Mouse (Mus musculus) liver (tissue): ENCODE measurements around the gene Tril.

Experiments used
- DNase-seq: peaks from one replicate; pipeline ENCODE4 v3.0.0-alpha.2; 2020; ENCODE audit warnings: mixed read lengths

Tril gene

DNA sequence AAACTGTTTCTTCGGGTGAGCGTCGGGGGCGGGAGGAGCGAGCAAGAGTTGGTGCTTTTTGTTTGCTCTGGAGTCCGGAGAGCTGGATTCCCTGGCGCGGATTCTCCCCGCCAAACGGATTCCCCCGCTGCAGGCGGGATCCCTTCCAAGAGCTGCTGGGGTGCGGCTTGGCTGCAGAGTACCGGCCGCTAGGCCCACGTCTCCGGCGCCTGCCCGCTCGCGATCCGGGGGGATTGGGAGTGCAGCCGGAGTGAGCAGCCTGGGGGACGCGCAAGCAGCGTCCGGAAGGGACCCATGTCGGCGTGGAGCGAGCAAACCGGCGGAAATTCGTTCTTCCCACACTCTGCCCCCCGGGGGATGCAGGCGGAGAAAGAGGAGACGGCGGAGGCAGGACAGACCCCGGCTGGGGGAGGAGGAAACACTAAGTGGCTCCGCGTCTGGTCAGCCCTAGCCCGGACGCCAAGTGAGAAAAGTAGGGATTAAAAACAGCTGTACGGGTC is at the start of gene Tril:
Tril (minus strand) TSS at position 345 of the 500 bp plus-strand sequence.
- DNase-seq, result peak; percentile 40

DNA sequence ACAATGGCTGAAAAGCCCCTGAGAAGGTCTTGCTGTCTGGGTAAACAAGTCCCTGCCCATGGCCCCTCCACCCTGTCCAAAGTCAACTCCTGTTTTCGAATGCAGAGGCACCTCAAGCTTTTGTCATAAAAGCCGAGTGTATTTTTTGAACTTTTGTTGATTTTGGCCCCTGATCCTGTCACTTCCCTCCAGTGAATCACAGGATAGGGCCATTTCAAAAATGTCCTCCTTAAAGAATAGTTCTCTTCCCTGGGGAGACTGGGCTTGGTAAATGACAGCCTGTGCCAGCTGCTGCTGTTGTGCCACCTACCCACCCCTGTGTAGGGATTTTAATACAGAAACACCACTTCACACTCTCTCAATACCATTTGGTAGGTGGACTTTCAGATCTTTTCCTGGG is 42.4 kb upstream of the Tril start:
- DNase-seq, result no peak

DNA sequence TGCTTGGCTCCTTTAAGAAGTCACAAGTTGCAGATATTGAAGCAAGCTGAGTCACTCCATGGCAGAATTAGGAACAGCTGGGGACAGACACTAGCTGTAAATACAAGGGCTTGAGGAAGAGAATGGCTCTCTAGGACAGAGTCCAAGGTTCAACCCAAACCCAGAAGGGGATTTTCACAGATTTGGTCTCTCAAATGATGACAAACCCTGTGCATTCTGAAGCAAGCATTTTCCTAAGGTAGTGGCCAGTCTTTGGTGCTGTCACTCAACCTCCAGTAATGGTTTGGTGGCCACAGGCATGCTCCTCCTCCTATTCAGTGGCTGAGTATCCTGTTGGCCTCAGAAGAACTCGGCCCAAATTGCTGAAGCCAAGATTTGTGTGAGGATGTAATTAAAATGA is 38.5 kb upstream of the Tril start:
- no peak for DNase-seq

DNA sequence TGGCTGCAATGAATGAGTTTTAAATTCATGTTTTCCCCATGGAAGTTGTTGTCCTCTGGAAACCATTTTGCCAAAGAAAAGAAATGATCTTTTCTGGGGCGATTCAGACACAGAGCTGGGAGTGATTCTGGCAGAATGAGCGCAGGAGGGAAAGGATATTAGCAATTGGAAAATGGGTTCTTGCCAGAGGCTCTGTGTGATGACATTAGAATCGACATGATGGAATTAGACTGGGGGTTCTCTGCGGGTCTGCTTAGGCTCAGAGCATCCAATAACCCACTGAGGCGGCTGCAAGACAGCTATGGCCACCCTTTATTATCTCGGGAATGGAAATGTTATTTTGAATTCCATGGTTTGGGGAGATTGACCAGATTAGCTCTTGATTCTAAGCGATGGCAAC is 37.2 kb upstream of the Tril start:
- DNase-seq, result no peak

DNA sequence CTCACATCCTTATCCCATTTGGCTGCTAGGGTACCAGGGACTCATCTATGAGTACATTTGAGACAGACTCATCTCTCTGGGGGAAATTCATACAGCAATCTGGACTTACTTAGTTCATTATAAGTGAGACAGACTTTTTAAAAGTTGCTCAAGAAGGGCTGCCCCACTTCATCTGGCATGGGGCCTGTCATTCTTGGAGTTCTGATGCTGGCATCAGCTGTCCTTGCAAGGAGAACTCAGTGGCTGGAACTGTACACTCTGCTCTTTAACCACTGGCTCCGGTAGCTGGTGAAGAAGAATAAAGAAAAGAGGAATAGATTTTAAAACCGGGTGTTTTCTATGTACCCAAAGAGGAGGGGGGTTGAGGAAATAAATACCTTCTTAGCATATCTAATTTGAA is 36.1 kb upstream of the Tril start:
- DNase-seq, result no peak

DNA sequence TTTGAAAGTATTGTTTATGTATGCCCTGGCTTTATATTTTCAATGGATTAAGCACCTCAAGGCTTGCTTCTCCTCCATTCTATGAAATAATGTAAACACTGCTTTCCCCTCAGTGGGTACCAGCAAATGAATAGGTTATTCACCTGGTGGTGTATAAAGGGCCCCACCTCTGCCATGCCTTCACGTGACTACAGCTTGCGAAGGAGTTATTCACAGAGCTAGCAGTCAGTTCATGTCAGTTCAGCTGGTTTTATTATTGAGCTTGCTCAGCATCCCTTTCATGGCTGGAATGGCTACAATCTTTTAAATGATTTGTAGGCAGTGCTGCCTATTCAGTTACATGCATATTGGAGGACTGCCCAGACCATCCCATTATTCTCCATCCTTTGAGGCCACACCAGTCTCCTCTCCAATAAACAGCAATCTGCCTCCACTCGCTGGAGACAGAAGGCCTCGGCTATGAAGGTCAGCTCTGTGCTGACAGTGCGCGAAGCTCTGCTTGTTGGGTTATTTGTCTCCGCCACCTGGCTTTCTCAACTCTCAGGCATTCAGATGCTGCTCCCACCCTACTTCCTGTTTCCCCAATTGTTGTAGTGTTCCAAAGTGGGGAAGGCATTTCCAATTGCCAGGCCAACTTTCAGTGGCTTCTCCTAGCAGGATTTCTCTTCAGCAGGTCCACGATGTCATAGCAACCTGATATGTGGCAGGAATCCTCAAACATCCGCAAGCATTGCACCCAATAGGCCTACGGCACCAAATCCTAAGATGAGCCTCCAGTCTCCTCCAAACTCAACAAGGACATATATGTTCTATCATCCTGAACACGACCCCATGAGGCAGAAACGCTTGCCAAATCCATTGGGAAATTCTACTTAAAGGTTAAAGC is 34.6 kb upstream of the Tril start:
- DNase-seq, result no peak

DNA sequence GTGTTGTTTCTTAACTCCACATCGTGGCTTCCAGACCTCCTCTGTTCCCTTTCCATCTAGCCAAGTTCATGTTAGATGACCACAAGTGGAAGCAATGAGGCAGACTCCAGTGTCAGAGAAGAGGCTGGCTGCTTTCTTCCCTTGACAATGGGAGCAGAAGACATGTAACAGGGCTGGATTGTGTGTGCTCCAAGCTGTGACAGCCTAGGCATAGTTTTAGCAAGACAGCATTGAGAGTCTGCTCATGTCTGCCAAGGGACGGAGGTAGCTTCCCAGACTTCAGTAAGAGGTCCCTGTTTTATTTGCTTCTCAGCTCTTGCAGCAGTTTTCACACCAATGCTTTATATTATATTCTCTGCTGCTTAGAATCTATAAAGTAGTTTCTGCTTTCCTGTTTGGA is 33.6 kb upstream of the Tril start:
- DNase-seq, result no peak

DNA sequence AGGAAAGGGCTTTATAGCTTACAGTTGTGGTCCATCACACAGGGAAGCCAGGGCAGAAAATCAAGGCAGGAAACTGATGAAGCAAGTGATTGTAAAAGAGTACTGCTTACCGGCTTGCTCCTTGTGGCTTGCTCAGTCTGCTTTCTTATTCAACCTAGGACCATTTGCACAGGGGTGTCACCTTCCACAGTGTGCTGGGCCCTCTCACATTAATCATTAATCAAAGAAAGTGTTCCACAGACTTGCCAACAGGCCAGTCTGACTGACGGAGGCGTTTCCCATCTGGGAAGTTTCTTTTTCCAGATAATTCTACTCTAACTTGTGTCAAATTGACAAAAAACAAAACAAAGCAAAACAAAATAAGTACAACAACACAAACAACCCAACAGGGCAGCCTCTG is 32.9 kb upstream of the Tril start:
- DNase-seq, result no peak

DNA sequence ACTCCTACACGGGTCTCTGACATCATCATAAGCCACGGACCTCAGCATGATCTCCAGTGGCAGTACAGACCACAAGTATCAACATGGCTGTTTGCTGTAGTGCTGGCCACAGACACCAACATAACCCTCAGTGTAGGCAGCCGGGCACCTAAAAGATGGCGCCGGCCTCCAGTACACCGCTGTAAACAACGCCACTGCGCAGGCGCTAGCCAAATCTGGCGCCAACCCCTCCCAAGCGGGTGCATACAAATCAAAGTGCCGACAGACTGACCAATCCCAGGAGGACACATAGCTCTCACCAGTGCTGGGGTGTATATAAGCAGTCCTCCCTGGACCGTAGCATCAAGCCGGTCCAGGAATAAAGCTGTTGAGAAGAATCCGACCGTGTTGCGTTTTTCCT is 24.0 kb upstream of the Tril start:
- no peak for DNase-seq

DNA sequence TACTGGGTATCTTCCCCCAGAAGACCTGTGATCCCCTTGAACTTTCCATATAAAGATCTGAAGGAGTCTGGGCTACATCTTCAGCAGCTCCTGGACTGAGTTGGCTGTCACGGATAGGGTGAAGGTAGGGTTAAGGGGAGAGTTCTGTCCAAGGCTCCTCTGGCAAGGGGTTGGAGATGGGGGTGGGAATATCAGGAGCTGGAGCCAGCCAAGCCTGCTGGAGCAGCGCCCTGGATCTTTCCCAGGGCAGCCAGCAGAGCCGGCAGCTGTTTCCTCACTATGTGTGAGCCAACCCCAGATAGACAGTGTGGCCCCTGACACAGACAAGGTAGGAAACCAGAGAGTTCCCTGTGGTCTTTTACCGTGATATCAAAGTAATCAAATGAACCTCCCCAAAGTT is 4.6 kb upstream of the Tril start:
- no peak for DNase-seq

DNA sequence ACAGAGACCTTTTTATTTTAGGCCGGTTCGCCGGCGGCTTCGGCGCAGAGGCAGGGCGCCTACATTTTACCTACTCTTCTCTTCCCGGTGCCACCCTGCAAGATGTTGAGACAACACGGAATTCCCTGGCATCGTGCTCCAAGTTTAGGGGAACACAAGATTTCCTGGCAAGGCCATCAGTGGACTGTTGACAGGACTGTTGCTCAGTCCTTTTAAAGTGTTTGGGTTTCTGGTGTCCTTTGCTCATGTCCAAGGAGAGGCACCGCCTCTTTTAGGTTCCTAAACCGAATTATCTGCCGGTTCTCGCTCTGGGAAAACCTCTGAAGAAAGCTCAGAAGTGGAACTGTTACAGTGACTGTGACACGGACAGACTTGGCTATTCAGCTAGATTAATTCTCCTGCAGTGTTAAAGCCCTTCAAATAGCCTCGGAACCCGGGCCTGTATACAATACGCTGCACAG is 441 bp upstream of the Tril start:
- DNase-seq, result no peak

DNA sequence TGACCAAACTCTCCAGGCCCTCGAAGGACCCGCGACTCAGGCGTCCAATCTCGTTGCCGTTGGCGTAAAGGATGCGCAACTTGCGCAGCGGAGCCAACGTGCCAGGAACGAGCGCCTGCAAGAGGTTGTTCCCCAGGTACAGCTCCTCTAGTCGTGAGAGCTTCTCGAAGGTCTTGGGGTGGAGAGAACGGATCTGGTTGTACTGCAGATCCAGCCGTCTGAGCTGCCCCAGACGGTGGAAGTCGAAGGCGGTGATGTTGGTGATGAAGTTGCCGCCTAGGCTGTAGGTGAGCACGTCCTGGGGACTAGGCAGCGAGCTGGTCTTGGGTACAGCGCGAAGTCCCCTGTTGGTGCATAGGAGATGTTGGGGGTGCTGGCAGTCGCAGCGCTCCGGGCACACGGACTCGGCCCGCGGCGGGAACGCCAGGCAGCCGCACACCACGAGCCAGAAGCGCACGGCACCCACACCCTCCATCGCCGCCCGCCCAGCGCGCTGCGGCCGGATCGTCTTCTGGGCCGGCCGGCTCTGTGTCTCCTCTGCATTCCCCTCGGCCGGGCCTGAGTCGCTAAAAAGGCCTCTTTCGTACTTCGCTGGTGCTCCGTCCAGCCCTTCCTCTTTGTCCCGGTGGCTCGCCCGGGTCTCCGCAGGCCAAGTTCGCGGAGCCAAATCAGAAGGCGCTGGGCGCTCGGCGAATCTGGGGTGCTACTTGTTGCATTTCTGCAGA is 707 bp downstream of the Tril start:
- no peak for DNase-seq

DNA sequence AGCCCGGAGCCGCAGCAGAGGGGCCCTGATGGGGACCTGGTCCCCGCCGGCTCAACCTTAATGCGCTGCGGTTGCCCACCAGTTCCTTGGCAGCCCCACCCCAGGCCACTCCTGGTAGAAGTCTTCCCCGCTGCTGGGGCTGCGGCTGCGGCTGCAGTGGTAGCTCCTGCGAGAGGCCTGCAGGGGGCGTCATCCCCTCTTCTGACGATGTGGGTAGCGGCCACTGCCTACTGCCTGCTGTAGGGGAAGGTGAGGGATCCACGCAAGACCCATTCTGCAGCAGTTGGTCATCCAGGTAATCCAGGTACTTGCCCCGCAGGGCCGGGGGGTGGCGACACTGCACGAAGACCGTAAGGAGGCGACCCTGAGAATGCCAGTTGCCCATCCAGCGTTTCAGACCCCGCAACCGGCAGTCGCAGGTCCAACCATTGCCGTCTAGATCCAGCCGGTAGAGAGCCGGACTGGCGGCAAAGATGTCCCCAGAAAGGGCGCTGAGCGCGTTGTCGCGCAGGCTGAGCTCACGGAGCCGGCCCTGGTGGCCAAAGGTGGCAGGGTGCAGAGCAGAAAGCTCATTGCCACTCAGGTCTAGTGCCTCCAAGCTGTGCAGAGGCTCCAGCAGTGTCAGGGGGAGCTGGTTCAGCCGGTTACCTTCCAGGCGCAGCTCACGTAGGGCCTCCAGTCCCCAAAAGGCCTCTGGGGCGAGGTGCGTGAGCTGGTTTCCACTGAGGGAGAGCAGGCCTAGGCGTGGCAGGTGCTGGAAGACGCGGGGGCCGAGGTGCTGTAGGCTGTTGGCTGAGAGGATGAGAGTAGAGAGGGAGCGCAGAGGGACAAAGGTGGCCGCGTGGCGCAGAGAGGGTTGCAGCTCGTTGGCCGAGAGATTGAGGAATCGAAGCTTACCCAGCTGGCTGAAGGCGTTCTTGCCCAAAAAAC is 1.6 kb downstream of the Tril start:
- DNase-seq, result peak; percentile 14

DNA sequence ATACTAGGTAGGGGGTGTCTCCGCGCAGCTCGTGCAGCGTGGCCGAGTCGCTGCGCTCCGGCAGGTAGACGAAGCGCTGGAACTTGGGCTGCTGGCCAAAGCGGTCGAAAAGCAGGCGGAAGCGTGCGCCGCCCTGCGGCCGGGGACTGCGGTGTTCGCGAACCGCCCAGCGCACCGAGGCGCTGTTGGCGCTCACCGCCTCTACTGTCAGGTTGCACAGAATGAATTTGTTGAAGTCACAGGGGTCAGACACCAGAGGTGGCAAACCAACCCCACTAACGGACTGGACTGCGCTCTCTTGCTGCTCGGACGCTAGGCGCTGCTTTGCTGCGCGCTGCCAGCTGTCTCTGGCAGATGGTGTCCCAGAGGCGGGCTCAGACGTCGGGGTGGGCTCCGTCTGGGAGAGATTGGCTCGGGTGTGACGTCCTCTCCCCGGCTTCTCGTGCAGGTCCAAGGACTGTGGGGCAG is 2.3 kb downstream of the Tril start:
- DNase-seq, result peak; percentile 50

DNA sequence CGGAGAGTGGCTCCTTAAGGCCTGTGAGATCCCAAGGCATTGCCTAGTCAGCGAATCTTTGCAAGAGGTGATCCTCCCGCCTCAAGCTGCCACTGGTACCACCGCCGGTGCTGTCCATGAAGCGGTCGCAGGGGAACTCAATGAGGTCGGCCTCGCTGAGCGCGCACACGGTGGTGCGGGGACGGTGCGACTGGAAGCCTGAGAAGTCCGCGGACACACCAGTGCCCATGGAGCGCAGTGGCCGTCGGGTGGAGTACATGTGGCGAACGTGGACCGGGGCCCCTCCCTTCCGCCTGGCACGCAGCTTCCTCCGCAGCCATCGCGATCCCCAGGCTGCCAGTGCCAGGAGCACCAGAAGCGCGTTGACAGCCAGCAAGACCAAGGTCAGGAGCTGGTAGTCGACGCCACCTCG is 2.9 kb downstream of the Tril start:
- no peak for DNase-seq

DNA sequence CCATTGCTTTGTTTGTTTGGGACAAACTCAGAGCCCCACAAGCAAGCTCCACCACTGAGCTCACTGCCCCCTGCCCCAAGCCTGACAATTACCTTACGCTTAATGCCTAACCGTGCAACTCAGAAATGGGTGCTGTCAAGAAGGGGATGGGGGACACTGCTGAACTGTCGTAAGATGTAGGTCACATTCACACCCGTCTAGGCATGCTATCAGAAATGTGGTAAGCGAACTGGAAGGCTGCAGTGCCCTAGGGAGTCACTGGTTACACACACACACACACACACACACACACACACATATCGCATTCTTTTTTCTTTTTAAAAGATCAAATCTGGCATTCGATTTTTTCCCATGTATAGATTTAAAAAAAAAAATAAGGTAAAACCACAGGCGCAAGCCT is 4.0 kb downstream of the Tril start:
- no peak for DNase-seq

DNA sequence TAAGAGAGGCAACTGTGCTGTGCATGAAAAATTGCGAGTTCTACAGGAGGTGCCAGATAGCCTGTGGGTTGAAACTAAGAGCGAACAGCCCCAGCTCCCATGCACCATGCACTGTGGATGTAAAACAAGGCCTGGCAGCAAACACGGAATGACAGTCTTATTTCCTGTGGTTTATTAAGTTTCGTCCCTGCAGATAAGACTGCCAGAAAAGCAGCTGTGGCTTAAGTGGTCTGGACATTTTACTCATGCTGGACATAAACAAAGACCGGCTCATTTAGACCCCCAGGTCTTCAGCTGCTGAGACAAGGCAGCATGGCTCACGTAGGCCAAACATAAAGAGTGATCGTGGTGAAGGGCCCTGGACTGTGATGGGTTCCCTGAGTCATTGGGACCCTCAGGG is 4.9 kb downstream of the Tril start:
- no peak for DNase-seq

DNA sequence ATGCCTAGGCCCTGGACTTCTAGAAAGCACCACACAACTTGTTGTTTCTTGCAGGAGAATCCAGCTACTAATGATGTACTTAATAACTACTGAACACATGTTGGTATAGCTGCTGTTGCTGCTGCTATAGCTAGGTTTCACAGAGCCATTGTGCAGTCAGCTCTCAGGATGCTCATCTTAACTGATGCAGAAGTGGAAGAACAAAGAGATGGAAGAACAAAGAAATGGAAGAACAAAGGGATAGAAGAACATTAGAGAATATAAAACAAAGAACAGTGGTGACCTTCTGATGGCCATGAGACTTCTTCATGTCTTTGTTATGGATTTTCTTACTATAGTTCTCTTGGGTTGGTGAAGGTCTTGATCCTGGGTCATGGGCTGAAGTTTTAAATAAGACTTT is 6.4 kb downstream of the Tril start:
- DNase-seq, result no peak

DNA sequence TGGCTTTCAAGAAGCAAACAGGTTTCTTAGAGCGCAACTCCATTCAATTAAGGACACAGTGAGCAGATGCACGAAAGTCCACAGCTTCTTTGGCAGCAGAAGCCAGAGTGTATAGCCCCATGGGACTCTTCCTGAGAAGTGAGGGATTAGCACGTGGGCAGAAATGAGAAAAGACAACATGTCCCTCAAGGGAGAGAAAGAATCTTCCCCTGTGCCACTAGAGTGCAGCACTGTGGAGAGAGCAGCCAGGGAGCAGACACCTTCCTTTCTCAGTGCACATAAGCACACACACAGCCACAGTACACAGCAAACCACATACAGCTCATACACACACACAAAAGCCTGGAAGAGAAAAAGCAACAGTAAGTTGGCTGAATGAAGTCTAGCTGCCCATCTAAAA is 8.4 kb downstream of the Tril start:
- DNase-seq, result no peak

DNA sequence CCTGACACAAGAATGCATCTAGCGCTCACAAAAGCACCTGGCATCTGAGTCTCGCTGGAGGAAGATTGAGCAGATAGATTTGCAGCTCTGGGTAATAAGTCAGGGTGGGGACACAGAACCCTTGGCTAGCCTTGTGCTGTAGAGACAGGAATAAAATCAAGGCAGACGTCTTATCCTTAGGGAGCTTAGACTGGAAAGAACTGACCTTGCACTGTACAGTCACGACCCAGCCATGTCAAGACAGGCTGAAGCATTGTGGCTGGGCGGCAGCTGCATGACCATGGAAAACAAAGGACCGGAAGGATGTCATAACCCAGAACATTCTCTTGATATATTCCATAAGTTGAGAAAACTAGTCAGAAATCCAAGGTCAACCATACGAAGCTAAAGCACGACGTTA is 11.8 kb downstream of the Tril start:
- no peak for DNase-seq

DNA sequence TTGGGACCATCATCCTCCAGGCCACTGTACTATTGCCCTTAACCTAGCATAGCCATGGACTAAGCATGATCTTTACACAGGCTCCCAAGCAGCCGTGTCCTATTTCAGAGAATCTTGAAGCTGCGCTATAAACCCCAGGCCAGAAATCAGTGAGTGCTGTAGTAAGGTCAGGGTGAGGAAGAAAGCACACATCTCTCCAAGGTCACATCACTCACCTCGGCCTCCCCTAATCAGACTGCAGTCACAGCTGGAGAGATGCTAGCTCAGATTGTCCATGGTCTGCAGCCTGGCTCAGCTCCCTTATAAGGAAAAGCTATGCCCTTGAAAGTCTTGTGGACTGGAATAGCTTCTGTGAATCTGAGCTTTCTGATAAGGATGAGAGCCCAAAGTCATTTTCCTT is 13.4 kb downstream of the Tril start:
- no peak for DNase-seq

DNA sequence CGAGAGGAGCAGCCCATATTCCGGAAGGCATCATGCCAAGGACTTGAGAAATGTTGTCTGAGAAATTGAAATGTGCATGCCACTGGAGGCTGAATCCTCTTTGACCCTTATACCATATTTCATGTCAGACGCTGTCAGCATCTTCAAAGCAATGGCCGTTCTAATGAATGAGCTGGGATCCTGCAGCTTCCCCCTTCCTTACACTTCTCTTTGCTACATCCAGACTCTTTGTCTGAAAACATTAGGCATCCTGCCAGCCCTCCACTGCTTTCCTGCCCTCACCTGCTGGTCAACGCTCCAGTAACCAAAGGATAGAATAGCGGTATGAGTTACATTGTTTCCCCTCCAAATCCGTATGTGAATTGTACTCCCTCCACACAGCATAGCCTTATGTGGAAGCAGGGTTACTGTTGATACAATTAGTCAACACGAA is 14.0 kb downstream of the Tril start:
- no peak for DNase-seq

DNA sequence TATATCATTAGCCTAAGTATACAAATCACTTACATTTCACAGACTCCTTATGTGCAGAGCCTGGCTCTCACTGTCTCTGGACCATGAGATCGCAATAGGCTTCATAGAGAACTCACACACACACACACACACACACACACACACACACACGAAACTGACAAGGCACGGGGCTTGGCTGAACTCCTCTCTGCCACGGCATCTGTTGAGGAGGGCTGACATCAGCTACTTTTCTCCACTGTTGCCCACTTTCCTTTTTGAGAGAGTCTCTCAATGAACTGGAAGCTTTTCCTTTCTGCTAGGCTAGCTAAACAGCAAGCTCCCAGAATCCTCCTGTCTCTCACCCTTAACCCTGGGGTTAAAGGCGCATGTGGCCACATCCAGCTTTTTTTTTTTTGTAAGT is 14.6 kb downstream of the Tril start:
- DNase-seq, result no peak
